Mouse (Mus musculus): ENCODE measurements at regions not wholly inside any gene's neighbourhood (a gene's known extent, or its start where the extent isn't known, plus 50 kb on each side); places are given as distances from the start of the nearest gene placed in this dataset.

- Histone ChIP-seq H3K4me1 (ENCODE audit: insufficient read depth) (peaks cover 4% of the 10 kb centered on the region; the same call in 1 of the 2 replicates), H3K9ac (no peak overlapping the region), H3K27ac (ENCODE audit: low read depth) (no peak overlapping the region), H3K9me3 (ENCODE audit: low read depth, low read length) (no peaks in the 10 kb centered on the region), H3K4me2 (peak overlapping the region; percentile 26; the same call in 1 of the 2 replicates), H3K36me3 (ENCODE audit: insufficient read depth) (no peaks in the 10 kb centered on the region), H3K4me3 (ENCODE audit: low read depth, low read length) (no peak overlapping the region), H3K27me3 (ENCODE audit: insufficient read depth, low read length) (no peaks in the 10 kb centered on the region)
- 21% methylated on average over 16 of the region's 16 CpGs for WGBS
- peak; percentile 81 for TF ChIP-seq CTCF (IDR thresholded peaks at IDR 0.05; ENCODE audit: low read depth)
- peak; percentile 83; the same call in 1 of the 2 replicates for ATAC-seq (ENCODE audit: insufficient read depth)
- DNase-seq: peak; percentile 92
Measured at GRCm38 (mm10) chr4:56492537-56493221, 247.2 kb upstream of the Gm26657 start.

GRCm38 (mm10) chr4:56489361-56489760 lies 250.5 kb upstream of the Gm26657 start:
- no peaks in the 10 kb centered on the region for H3K27me3 ChIP-seq (ENCODE audit: insufficient read depth, low read length)
- H3K27ac ChIP-seq (ENCODE audit: low read depth): no peak overlapping the region
- no peak for DNase-seq
- TF ChIP-seq CTCF (IDR thresholded peaks at IDR 0.05; ENCODE audit: low read depth): no peak
- peaks cover 4% of the 10 kb centered on the region; the same call in 1 of the 2 replicates for H3K4me1 ChIP-seq (ENCODE audit: insufficient read depth)
- no peak overlapping the region for H3K9ac ChIP-seq
- WGBS: 87% methylated on average over 4 of the region's 4 CpGs
- no peak overlapping the region for H3K4me3 ChIP-seq (ENCODE audit: low read depth, low read length)
- no peak for ATAC-seq (ENCODE audit: insufficient read depth)
- no peak overlapping the region for H3K4me2 ChIP-seq
- H3K9me3 ChIP-seq (ENCODE audit: low read depth, low read length): no peaks in the 10 kb centered on the region
- no peaks in the 10 kb centered on the region for H3K36me3 ChIP-seq (ENCODE audit: insufficient read depth)

DNA sequence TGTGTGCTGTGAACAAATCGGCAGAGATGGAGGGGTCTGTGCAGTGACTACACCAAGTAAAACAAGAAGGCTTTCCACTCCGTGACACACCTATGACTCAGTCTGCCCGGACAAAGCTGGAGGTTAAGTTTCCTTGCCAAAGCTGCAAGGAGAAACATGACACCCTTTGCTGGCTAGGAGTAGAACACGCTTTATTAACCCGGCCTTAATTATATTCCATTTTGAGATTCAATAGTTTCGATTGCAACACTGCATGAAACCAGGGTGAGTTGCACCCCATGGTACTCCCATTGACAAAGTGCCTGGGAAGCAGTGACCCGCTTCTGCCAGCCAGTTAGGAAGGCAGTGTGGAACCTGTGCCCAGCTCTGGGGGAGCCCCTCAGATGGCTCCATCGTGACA lies 256.2 kb upstream of the Gm26657 start:
- DNase-seq: no peak
- Histone ChIP-seq H3K9me3 (ENCODE audit: low read depth, low read length) (no peaks in the 10 kb centered on the region), H3K4me2 (no peak overlapping the region), H3K36me3 (ENCODE audit: insufficient read depth) (no peaks in the 10 kb centered on the region), H3K9ac (no peak overlapping the region), H3K4me1 (ENCODE audit: insufficient read depth) (no peaks in the 10 kb centered on the region), H3K4me3 (ENCODE audit: low read depth, low read length) (no peak overlapping the region), H3K27ac (ENCODE audit: low read depth) (no peak overlapping the region), H3K27me3 (ENCODE audit: insufficient read depth, low read length) (no peaks in the 10 kb centered on the region)
- no peak for ATAC-seq (ENCODE audit: insufficient read depth)
- no peak for TF ChIP-seq CTCF (IDR thresholded peaks at IDR 0.05; ENCODE audit: low read depth)
- WGBS: 83% methylated on average over 8 of the region's 8 CpGs

- 65% methylated on average over 4 of the region's 4 CpGs for WGBS
- H3K9me3 ChIP-seq (ENCODE audit: low read depth, low read length): no peaks in the 10 kb centered on the region
- TF ChIP-seq CTCF (IDR thresholded peaks at IDR 0.05; ENCODE audit: low read depth): no peak
- H3K27ac ChIP-seq (ENCODE audit: low read depth): no peak overlapping the region
- no peaks in the 10 kb centered on the region for H3K27me3 ChIP-seq (ENCODE audit: insufficient read depth, low read length)
- no peak overlapping the region for H3K4me3 ChIP-seq (ENCODE audit: low read depth, low read length)
- no peak for ATAC-seq (ENCODE audit: insufficient read depth)
- H3K4me2 ChIP-seq: no peak overlapping the region
- H3K9ac ChIP-seq: no peak overlapping the region
- peak; percentile 35 for DNase-seq
- no peaks in the 10 kb centered on the region for H3K4me1 ChIP-seq (ENCODE audit: insufficient read depth)
- no peaks in the 10 kb centered on the region for H3K36me3 ChIP-seq (ENCODE audit: insufficient read depth)
Measured at GRCm38 (mm10) chr4:56456788-56457187, 283.1 kb upstream of the Gm26657 start.

DNA sequence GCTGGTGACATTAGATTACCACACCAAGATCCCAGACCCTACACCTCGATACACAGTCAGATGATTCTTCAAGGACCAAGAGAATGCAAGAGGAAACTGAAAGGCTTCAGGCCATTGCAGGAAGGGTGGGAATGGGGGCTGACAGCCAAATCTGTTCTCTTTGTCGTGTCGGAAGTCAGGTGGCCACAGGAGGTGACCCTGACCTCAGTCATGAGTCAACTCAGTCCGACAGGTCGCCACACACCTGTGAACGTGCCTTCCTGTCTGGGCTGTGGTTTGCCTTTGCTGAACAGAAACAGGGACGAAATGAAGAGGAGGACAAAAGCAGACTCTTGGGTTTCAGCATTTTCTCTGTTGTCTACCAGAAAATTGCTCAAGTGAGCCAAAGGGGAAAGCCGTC lies 318.3 kb upstream of the Gm26657 start:
- no peak overlapping the region for H3K4me3 ChIP-seq (ENCODE audit: low read depth, low read length)
- 46% methylated on average over 8 of the region's 8 CpGs for whole genome bisulfite sequencing
- DNase-seq: no peak
- TF ChIP-seq CTCF (IDR thresholded peaks at IDR 0.05; ENCODE audit: low read depth): no peak
- ATAC-seq (ENCODE audit: insufficient read depth): no peak
- no peaks in the 10 kb centered on the region for H3K4me1 ChIP-seq (ENCODE audit: insufficient read depth)
- no peaks in the 10 kb centered on the region for H3K9me3 ChIP-seq (ENCODE audit: low read depth, low read length)
- H3K9ac ChIP-seq: no peak overlapping the region
- H3K36me3 ChIP-seq (ENCODE audit: insufficient read depth): no peaks in the 10 kb centered on the region
- no peak overlapping the region for H3K27ac ChIP-seq (ENCODE audit: low read depth)
- no peak overlapping the region for H3K4me2 ChIP-seq
- H3K27me3 ChIP-seq (ENCODE audit: insufficient read depth, low read length): no peaks in the 10 kb centered on the region

DNA sequence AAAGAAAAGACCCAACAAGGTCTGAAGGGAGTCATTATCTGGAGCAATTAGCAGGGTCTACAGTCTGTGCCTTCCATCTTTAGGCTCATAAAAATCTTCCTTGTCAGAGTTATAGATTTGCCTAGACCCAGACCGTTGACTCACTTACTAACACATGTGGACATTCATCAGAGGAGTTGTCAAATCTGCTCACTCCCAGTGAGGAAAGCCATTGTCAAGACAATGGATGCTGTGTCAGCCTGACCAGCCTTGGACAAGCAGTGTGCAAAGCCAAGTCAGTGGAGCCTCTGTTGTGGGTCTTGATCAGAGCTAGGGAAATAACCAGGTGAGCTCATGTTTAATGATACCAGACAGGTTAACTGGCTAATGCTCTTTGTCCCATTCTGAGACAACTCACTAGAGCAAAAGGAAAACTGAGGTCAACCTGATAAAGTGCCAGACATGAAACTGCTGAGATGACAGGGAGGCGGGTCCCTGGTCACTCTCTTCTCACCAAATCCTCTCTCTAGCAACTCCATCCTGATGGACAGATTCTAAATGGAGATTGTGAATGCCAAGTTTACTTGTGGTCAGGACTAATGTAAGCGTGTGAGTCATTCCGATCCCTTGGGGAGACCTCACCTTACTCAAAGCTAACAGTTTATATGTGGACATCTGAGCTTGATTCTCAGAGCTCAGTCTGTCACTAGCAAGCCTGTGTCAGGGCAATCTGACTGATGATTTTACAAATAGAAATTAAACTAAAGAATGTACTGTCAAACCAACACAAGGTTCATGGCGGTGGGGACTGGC lies 320.6 kb upstream of the Gm26657 start:
- DNase-seq (no peak), ATAC-seq (ENCODE audit: insufficient read depth) (no peak)
- WGBS: 75% methylated on average over 5 of the region's 5 CpGs
- H3K9ac ChIP-seq: no peak overlapping the region
- H3K9me3 ChIP-seq (ENCODE audit: low read depth, low read length): no peaks in the 10 kb centered on the region
- no peak for TF ChIP-seq CTCF (IDR thresholded peaks at IDR 0.05; ENCODE audit: low read depth)
- H3K36me3 ChIP-seq (ENCODE audit: insufficient read depth): no peaks in the 10 kb centered on the region
- no peak overlapping the region for H3K4me3 ChIP-seq (ENCODE audit: low read depth, low read length)
- H3K4me1 ChIP-seq (ENCODE audit: insufficient read depth): no peaks in the 10 kb centered on the region
- no peak overlapping the region for H3K27ac ChIP-seq (ENCODE audit: low read depth)
- no peaks in the 10 kb centered on the region for H3K27me3 ChIP-seq (ENCODE audit: insufficient read depth, low read length)
- H3K4me2 ChIP-seq: no peak overlapping the region

- H3K4me3 ChIP-seq (ENCODE audit: low read depth, low read length): no peak overlapping the region
- H3K27ac ChIP-seq (ENCODE audit: low read depth): no peak overlapping the region
- no peak overlapping the region for H3K4me2 ChIP-seq
- no peaks in the 10 kb centered on the region for H3K4me1 ChIP-seq (ENCODE audit: insufficient read depth)
- no peak for TF ChIP-seq CTCF (IDR thresholded peaks at IDR 0.05; ENCODE audit: low read depth)
- 9% methylated on average over 1 of the region's 1 CpGs for WGBS
- DNase-seq: no peak
- no peaks in the 10 kb centered on the region for H3K36me3 ChIP-seq (ENCODE audit: insufficient read depth)
- H3K27me3 ChIP-seq (ENCODE audit: insufficient read depth, low read length): no peaks in the 10 kb centered on the region
- H3K9ac ChIP-seq: no peak overlapping the region
- H3K9me3 ChIP-seq (ENCODE audit: low read depth, low read length): no peaks in the 10 kb centered on the region
- ATAC-seq (ENCODE audit: insufficient read depth): no peak
Measured at GRCm38 (mm10) chr4:56411024-56411636, 328.7 kb upstream of the Gm26657 start.

Measured in lung, embryonic 14.5 days (tissue).